Mouse (Mus musculus): ENCODE results near the gene Rpa3.

Rpa3 gene

GRCm38 (mm10) chr6:8209047-8209865 lies 49.7 kb downstream of the Rpa3 start, which contains the start of gene Mios:
Gene Mios, plus strand, starts transcription at chr6:8209222.
- DNase-seq (ENCODE audit: low spot score): peak; percentile 78

Data from urinary bladder, postnatal 25 days (tissue).